Mouse (Mus musculus) midbrain, embryonic 11.5 days (tissue): ENCODE data around the gene Hgd. TPM values are rescaled to one million over a fixed set of nuclear protein-coding genes. Genes with fewer than 3 reads are reported as not detected.

Source experiments
- ATAC-seq: fragments of 200-750 bp; cut with Nextera tagmentation; 2 replicates; pipeline ENCODE4 v1.8.0; 2017; ENCODE audit warnings: moderate TSS enrichment, moderate library complexity; ENCODE audit not compliant: low FRiP score
- DNase-seq: peaks from one replicate; pipeline ENCODE4 v3.0.0; 2015; ENCODE audit warnings: low spot score; ENCODE audit errors: missing footprints
- H3K27ac ChIP-seq: fragments of 300-500 bp; sonication (generic); 2 replicates; pipeline ENCODE4 v1.5.1; 2014; ENCODE audit warnings: low read depth, low read length
- H3K27me3 ChIP-seq: fragments of 300-500 bp; sonication (generic); 2 replicates; pipeline ENCODE4 v1.6.1; 2014; ENCODE audit warnings: mild to moderate bottlenecking, low read length, moderate library complexity, mixed read lengths; ENCODE audit not compliant: control insufficient read depth, insufficient read depth
- H3K36me3 ChIP-seq: fragments of 300-500 bp; sonication (generic); 2 replicates; pipeline ENCODE4 v1.6.1; 2014; ENCODE audit warnings: mild to moderate bottlenecking, low read length, moderate library complexity, mixed read lengths; ENCODE audit not compliant: control insufficient read depth, insufficient read depth
- H3K4me1 ChIP-seq: fragments of 300-500 bp; sonication (generic); 2 replicates; pipeline ENCODE4 v1.6.1; 2014; ENCODE audit warnings: low read length; ENCODE audit not compliant: control insufficient read depth, insufficient read depth
- H3K4me2 ChIP-seq: fragments of 300-500 bp; sonication (generic); 2 replicates; pipeline ENCODE4 v1.6.1; 2014; ENCODE audit warnings: mild to moderate bottlenecking, moderate library complexity
- H3K4me3 ChIP-seq: fragments of 300-500 bp; sonication (generic); 2 replicates; pipeline ENCODE4 v1.5.1; 2014; ENCODE audit warnings: low read depth, low read length
- H3K9ac ChIP-seq: fragments of 300-500 bp; sonication (generic); 2 replicates; pipeline ENCODE4 v1.6.1; 2014; ENCODE audit warnings: low read length
- H3K9me3 ChIP-seq: fragments of 300-500 bp; sonication (generic); 2 replicates; pipeline ENCODE4 v1.6.1; 2016; ENCODE audit warnings: low read length; ENCODE audit not compliant: control insufficient read depth
- WGBS: fragments of 180-500 bp; shearing (Covaris S2); extraction: QIAGEN DNeasy Blood & Tissue Kit; methylation state at CpG from one replicate; pipeline ENCODE4 v1.1.7; 2014; 5-methylcytosine and 5-hydroxymethylcytosine counted together
- polyA plus RNA-seq: library from polyadenylated mRNA; unstranded; fragments of >200 nt; fragmentation: Nextera tagmentation; extraction: Ambion mirVana; gene quantifications from 2 replicates; pipeline ENCODE4 v1.2.1, GENCODE M21; 2014

The Hgd gene
- polyA plus RNA-seq, 1 experiment from 2014 or later = 0.29 TPM

GRCm38 (mm10) chr16:37655756-37656347, 75.9 kb downstream of the Hgd start:
- WGBS = 16% methylated on average over 4 of the region's 4 CpGs
- Histone ChIP-seq H3K4me2 (no peak overlapping the region), H3K4me1 (peaks cover 17% of the 10 kb centered on the region), H3K27me3 (no peaks in the 10 kb centered on the region), H3K9me3 (no peaks in the 10 kb centered on the region), H3K4me3 (no peak overlapping the region), H3K9ac (no peak overlapping the region), H3K36me3 (no peaks in the 10 kb centered on the region), H3K27ac (no peak overlapping the region)
- ATAC-seq (no peak), DNase-seq (peak; percentile 90)

- H3K4me2 ChIP-seq = no peak overlapping the region
- no peak overlapping the region for H3K9ac ChIP-seq
- no peaks in the 10 kb centered on the region for H3K27me3 ChIP-seq
- peaks cover 17% of the 10 kb centered on the region for H3K4me1 ChIP-seq
- WGBS = 36% methylated on average over 7 of the region's 7 CpGs
- no peak overlapping the region for H3K4me3 ChIP-seq
- H3K36me3 ChIP-seq = no peaks in the 10 kb centered on the region
- ATAC-seq (no peak), DNase-seq (no peak)
- H3K27ac ChIP-seq = no peak overlapping the region
- no peaks in the 10 kb centered on the region for H3K9me3 ChIP-seq
Observed at GRCm38 (mm10) chr16:37656796-37657195, 76.8 kb downstream of the Hgd start.

- H3K9me3 ChIP-seq = no peaks in the 10 kb centered on the region
- no peaks in the 10 kb centered on the region for H3K36me3 ChIP-seq
- no peak for ATAC-seq
- H3K27me3 ChIP-seq = no peaks in the 10 kb centered on the region
- H3K9ac ChIP-seq = no peak overlapping the region
- no peak for DNase-seq
- 46% methylated on average over 9 of the region's 9 CpGs for WGBS
- no peak overlapping the region for H3K27ac ChIP-seq
- H3K4me3 ChIP-seq = no peak overlapping the region
- 0 out of 2 replicates have a peak, but pooled peaks cover 2% of the 10 kb centered on the region for H3K4me1 ChIP-seq
- no peak overlapping the region for H3K4me2 ChIP-seq
Observed at GRCm38 (mm10) chr16:37663643-37664459, 83.9 kb downstream of the Hgd start.

- H3K4me2 ChIP-seq = no peak overlapping the region
- no peaks in the 10 kb centered on the region for H3K27me3 ChIP-seq
- H3K9me3 ChIP-seq = no peaks in the 10 kb centered on the region
- H3K36me3 ChIP-seq = no peaks in the 10 kb centered on the region
- H3K27ac ChIP-seq = no peak overlapping the region
- no peak for DNase-seq
- WGBS = 80% methylated on average over 5 of the region's 5 CpGs
- H3K9ac ChIP-seq = no peak overlapping the region
- no peak overlapping the region for H3K4me3 ChIP-seq
- 0 out of 2 replicates have a peak, but pooled peaks cover 2% of the 10 kb centered on the region for H3K4me1 ChIP-seq
- no peak for ATAC-seq
Observed at GRCm38 (mm10) chr16:37665394-37665935, 85.5 kb downstream of the Hgd start.

- DNase-seq (no peak), ATAC-seq (no peak)
- Histone ChIP-seq H3K27me3 (no peaks in the 10 kb centered on the region), H3K9me3 (no peaks in the 10 kb centered on the region), H3K4me1 (no peaks in the 10 kb centered on the region), H3K9ac (no peak overlapping the region), H3K4me3 (no peak overlapping the region), H3K27ac (no peak overlapping the region), H3K4me2 (no peak overlapping the region), H3K36me3 (no peaks in the 10 kb centered on the region)
- 39% methylated on average over 4 of the region's 4 CpGs for WGBS
Observed at GRCm38 (mm10) chr16:37670666-37671283, 90.8 kb downstream of the Hgd start.

- H3K9me3 ChIP-seq = no peaks in the 10 kb centered on the region
- no peak overlapping the region for H3K9ac ChIP-seq
- no peak overlapping the region for H3K4me2 ChIP-seq
- ATAC-seq (no peak), DNase-seq (peak; percentile 78)
- H3K4me1 ChIP-seq = peaks cover 4% of the 10 kb centered on the region; the same call in 1 of the 2 replicates
- no peak overlapping the region for H3K27ac ChIP-seq
- no peaks in the 10 kb centered on the region for H3K27me3 ChIP-seq
- H3K36me3 ChIP-seq = no peaks in the 10 kb centered on the region
- 96% methylated on average over 5 of the region's 5 CpGs for WGBS
- H3K4me3 ChIP-seq = no peak overlapping the region
Observed at GRCm38 (mm10) chr16:37675326-37675725, 95.4 kb downstream of the Hgd start.

- Histone ChIP-seq H3K4me2 (no peak overlapping the region), H3K9me3 (no peaks in the 10 kb centered on the region), H3K4me1 (peaks cover 4% of the 10 kb centered on the region; the same call in 1 of the 2 replicates), H3K27ac (no peak overlapping the region), H3K9ac (peak overlapping the region; percentile 43; the same call in 1 of the 2 replicates), H3K4me3 (no peak overlapping the region), H3K27me3 (no peaks in the 10 kb centered on the region), H3K36me3 (no peaks in the 10 kb centered on the region)
- WGBS = 51% methylated on average over 17 of the region's 17 CpGs
- ATAC-seq (peak; percentile 70; the same call in 1 of the 2 replicates), DNase-seq (peak; percentile 86)
Observed at GRCm38 (mm10) chr16:37676024-37676676, 96.2 kb downstream of the Hgd start.

GRCm38 (mm10) chr16:37676677-37677072, 96.7 kb downstream of the Hgd start:
- H3K4me2 ChIP-seq = no peak overlapping the region
- no peak overlapping the region for H3K4me3 ChIP-seq
- no peaks in the 10 kb centered on the region for H3K27me3 ChIP-seq
- H3K9ac ChIP-seq = no peak overlapping the region
- peaks cover 4% of the 10 kb centered on the region; the same call in 1 of the 2 replicates for H3K4me1 ChIP-seq
- H3K36me3 ChIP-seq = no peaks in the 10 kb centered on the region
- WGBS = 32% methylated on average over 4 of the region's 4 CpGs
- no peaks in the 10 kb centered on the region for H3K9me3 ChIP-seq
- peak; percentile 69 for DNase-seq
- ATAC-seq = no peak
- no peak overlapping the region for H3K27ac ChIP-seq
